ENCODE assay signal across 21 mouse cellular contexts in the genomic region with DNA sequence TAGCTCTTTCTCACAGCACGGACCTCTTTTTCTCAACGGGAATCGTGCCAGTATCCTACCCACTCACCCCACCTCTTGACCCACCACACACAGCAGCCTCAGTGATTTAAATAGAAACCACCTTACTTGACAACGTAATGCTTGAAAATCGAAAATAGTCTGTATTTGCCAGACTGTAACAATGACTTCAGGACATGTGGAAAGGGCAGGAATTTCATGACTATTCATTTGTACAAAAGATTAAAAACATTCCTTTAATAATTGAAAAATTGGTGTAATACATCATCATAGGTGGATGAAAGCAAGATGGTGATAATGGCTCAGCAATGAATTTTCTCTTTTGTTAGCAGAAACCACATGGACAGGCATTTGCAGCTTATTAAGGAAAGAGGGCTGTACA. TPM values are rescaled to one million over a fixed set of nuclear protein-coding genes. Genes with fewer than 3 reads are reported as not detected.
DNase-seq lines count a peak whose midpoint lies in the region; ATAC-seq and TF ChIP-seq lines count a peak whose summit lies in the region.
"Had no signal": no experiment of that assay in that cellular context is flagged by ENCODE, and none has a peak within 500 bp of the region (broad histone marks: within the 10 kb centered on the region; RNA-seq: fewer than 3 reads in every experiment).

No protein-coding gene starts in this region.

- no peaks in the 10 kb centered on the region for H3K4me1 ChIP-seq in midbrain, embryonic 11.5 days (ENCODE audit: control insufficient read depth, insufficient read depth, low read length)
- no peaks in the 10 kb centered on the region for H3K4me1 ChIP-seq in midbrain, embryonic 13.5 days (replicated peaks)
- H3K4me1 ChIP-seq: embryonic facial prominence, embryonic 10.5 days; embryonic facial prominence, embryonic 12.5 days; forebrain, embryonic 13.5 days had no signal

- H3K36me3 ChIP-seq in midbrain, embryonic 11.5 days (ENCODE audit: control insufficient read depth, insufficient read depth, low read length): no peaks in the 10 kb centered on the region
- no peaks in the 10 kb centered on the region for H3K36me3 ChIP-seq in midbrain, embryonic 13.5 days
- H3K36me3 ChIP-seq: embryonic facial prominence, embryonic 10.5 days; embryonic facial prominence, embryonic 12.5 days; G1E had no signal

- no peak overlapping the region for H3K9ac ChIP-seq in midbrain, embryonic 11.5 days (ENCODE audit: low read length)
- H3K9ac ChIP-seq in midbrain, embryonic 13.5 days (replicated peaks): no peak overlapping the region
- H3K9ac ChIP-seq: embryonic facial prominence, embryonic 12.5 days; forebrain, embryonic 13.5 days had no signal

- H3K9me3 ChIP-seq in midbrain, embryonic 11.5 days (ENCODE audit: control insufficient read depth, low read length): no peaks in the 10 kb centered on the region
- no peaks in the 10 kb centered on the region for H3K9me3 ChIP-seq in midbrain, embryonic 13.5 days
- H3K9me3 ChIP-seq: embryonic facial prominence, embryonic 10.5 days; embryonic facial prominence, embryonic 12.5 days; forebrain, embryonic 13.5 days; G1E had no signal

- peak; percentile 56 for DNase-seq in midbrain, embryonic 11.5 days (ENCODE audit: low spot score, missing footprints)
- DNase-seq in Muller cell, postnatal 12 days (ENCODE audit: inconsistent ontology term): peak; percentile 94
- DNase-seq in brain, embryonic 14.5 days (ENCODE audit: low read depth): peak; percentile 34
- DNase-seq: adrenal gland, adult 2 months; adrenal gland, postnatal 10 days; adrenal gland, postnatal 25 days; B cell, adult 2 months; cerebellum, adult 11-12 months; cerebellum, adult 2 months; cerebellum, adult 9-10 months; cerebellum, postnatal 10 days; cerebellum, postnatal 25 days had no signal

- TF ChIP-seq POLR2A in brain, embryonic 14.5 days (IDR thresholded peaks at IDR 0.05; ENCODE audit: borderline replicate concordance, extremely low read depth, insufficient read depth, insufficient read length, poor library complexity, severe bottlenecking): no peak

- WGBS in midbrain, embryonic 11.5 days: 90% methylated on average over 5 of the region's 5 CpGs
- 78% methylated on average over 5 of the region's 5 CpGs for WGBS in midbrain, embryonic 13.5 days

- TF ChIP-seq CTCF in brain, embryonic 14.5 days (IDR thresholded peaks at IDR 0.05; ENCODE audit: borderline replicate concordance, extremely low read depth, insufficient read depth, insufficient read length): no peak

- no peak overlapping the region for H3K4me3 ChIP-seq in midbrain, embryonic 11.5 days (ENCODE audit: low read depth, low read length)
- H3K4me3 ChIP-seq in midbrain, embryonic 13.5 days (replicated peaks): no peak overlapping the region
- H3K4me3 ChIP-seq: embryonic facial prominence, embryonic 10.5 days; embryonic facial prominence, embryonic 12.5 days; forebrain, embryonic 13.5 days had no signal

- no peak for ATAC-seq in midbrain, embryonic 11.5 days (ENCODE audit: low FRiP score)
- no peak for ATAC-seq in midbrain, embryonic 13.5 days
- no peak for ATAC-seq in activated CD4-positive, CD25-positive, alpha-beta regulatory T cell, adult 4 months
- ATAC-seq: CD4-positive, CD25-positive, alpha-beta regulatory T cell, adult 4 months; forebrain, embryonic 13.5 days; forebrain, embryonic 16.5 days had no signal

- no peak overlapping the region for H3K4me2 ChIP-seq in midbrain, embryonic 11.5 days
- no peak overlapping the region for H3K4me2 ChIP-seq in midbrain, embryonic 13.5 days (replicated peaks)
- H3K4me2 ChIP-seq: embryonic facial prominence, embryonic 12.5 days; forebrain, embryonic 13.5 days had no signal

- H3K27ac ChIP-seq in midbrain, embryonic 11.5 days (ENCODE audit: low read depth, low read length): no peak overlapping the region
- no peak overlapping the region for H3K27ac ChIP-seq in midbrain, embryonic 13.5 days
- H3K27ac ChIP-seq: embryonic facial prominence, embryonic 10.5 days; embryonic facial prominence, embryonic 12.5 days; forebrain, embryonic 13.5 days had no signal

- no peaks in the 10 kb centered on the region for H3K27me3 ChIP-seq in midbrain, embryonic 11.5 days (ENCODE audit: control insufficient read depth, insufficient read depth, low read length)
- no peaks in the 10 kb centered on the region for H3K27me3 ChIP-seq in midbrain, embryonic 13.5 days
- H3K27me3 ChIP-seq: CH12.LX; embryonic facial prominence, embryonic 12.5 days; forebrain, embryonic 13.5 days had no signal

RNA-seq across cellular contexts. Expression of a gene that starts 21.0 kb away (rescaled TPM):
- not detected in 2 replicates for polyA plus RNA-seq in midbrain, embryonic 11.5 days (2014; fragmentation: Nextera tagmentation; extraction: Ambion mirVana)
- polyA plus RNA-seq in midbrain, embryonic 13.5 days (2015; fragmentation: Nextera tagmentation; extraction: Ambion mirVana): 0.28 and 0.73 TPM in 2 replicates
- polyA plus RNA-seq in brain, embryonic 14.5 days (2012; rRNA removed): 1.4 and 1.5 TPM in 2 replicates
- polyA plus RNA-seq in activated CD4-positive, CD25-positive, alpha-beta regulatory T cell, adult 4 months (2017; shearing (Covaris generic)): not detected
- polyA plus RNA-seq: adrenal gland, adult 2 months; CD4-positive, CD25-positive, alpha-beta regulatory T cell, adult 4 months; embryonic facial prominence, embryonic 10.5 days; G1E had no signal

RNA-seq across cellular contexts. Expression of a gene that starts 50.3 kb away (rescaled TPM):
- 9.3 and 10.6 TPM in 2 replicates for polyA plus RNA-seq in midbrain, embryonic 11.5 days (2014; fragmentation: Nextera tagmentation; extraction: Ambion mirVana)
- 11.6 and 13.9 TPM in 2 replicates for polyA plus RNA-seq in midbrain, embryonic 13.5 days (2015; fragmentation: Nextera tagmentation; extraction: Ambion mirVana)
- 3.9 and 7.5 TPM in 2 replicates for polyA plus RNA-seq in brain, embryonic 14.5 days (2012; rRNA removed)
- 1 to 10 TPM; 4.6 to 7.3 TPM for polyA plus RNA-seq in activated CD4-positive, CD25-positive, alpha-beta regulatory T cell, adult 4 months (2017; shearing (Covaris generic))

Comparison
In these comparisons a context has a peak if more than half of its experiments do, and no peak if none do; other contexts are left out.
1. DNase-seq: peak in every context shown above with its lines; median percentile 94 in Muller cell, postnatal 12 days; 56 in midbrain, embryonic 11.5 days; 34 in brain, embryonic 14.5 days.